Mouse (Mus musculus): ENCODE data around the gene Gatc. TPM values are rescaled to one million over a fixed set of nuclear protein-coding genes. Genes with fewer than 3 reads are reported as not detected.

Gene Gatc
- total RNA-seq (2023): 4.3 TPM

GRCm38 (mm10) chr5:115340577-115341313 is at the start of gene Gatc, which contains the start of gene Triap1:
Gatc (minus strand) TSS chr5:115341178.
Triap1 (plus strand) TSS chr5:115341225.

GRCm38 (mm10) chr5:115348546-115349224 is 7.7 kb upstream of the Gatc start, which contains the start of gene Cox6a1:
Cox6a1 (minus strand) TSS chr5:115348981.

GRCm38 (mm10) chr5:115326875-115327609 is 13.9 kb downstream of the Gatc start, which contains the start of gene Srsf9:
Srsf9 (plus strand) TSS chr5:115327177.

GRCm38 (mm10) chr5:115300792-115301614 is 40.0 kb downstream of the Gatc start, which contains the start of gene Dynll1:
Dynll1 (minus strand) TSS chr5:115300999.

Other genes starting within 250 kb of the Gatc start
- not detected for gene Gm10401, start 242.9 kb downstream of the Gatc start, total RNA-seq (2023)
- gene Acads, start 221.8 kb downstream of the Gatc start, total RNA-seq (2023): 22.9 TPM
- 28.7 TPM for gene Unc119b, start 206.2 kb downstream of the Gatc start, total RNA-seq (2023)
- gene Mlec, start 183.0 kb downstream of the Gatc start, total RNA-seq (2023): 78.6 TPM
- gene Cabp1, start 146.8 kb downstream of the Gatc start, total RNA-seq (2023): 0.26 TPM
- 61.6 TPM for gene Pop5, start 105.3 kb downstream of the Gatc start, total RNA-seq (2023)
- gene Rnf10, start 68.3 kb downstream of the Gatc start, total RNA-seq (2023): 199 TPM
- 26.0 TPM for gene Coq5, start 61.5 kb downstream of the Gatc start, total RNA-seq (2023)
- gene Dynll1, start 40.2 kb downstream of the Gatc start, total RNA-seq (2023): 199 TPM
- 33.1 TPM for gene Srsf9, start 14.0 kb downstream of the Gatc start, total RNA-seq (2023)
- 15.2 TPM for gene Triap1, start within 50 bp of the Gatc start, total RNA-seq (2023)
- 213 TPM for gene Cox6a1, start 7.8 kb upstream of the Gatc start, total RNA-seq (2023)
- gene Msi1, start 88.4 kb upstream of the Gatc start, total RNA-seq (2023): not detected
- gene Pla2g1b, start 125.1 kb upstream of the Gatc start, total RNA-seq (2023): not detected
- gene Sirt4, start 143.5 kb upstream of the Gatc start, total RNA-seq (2023): 9.1 TPM
- 62.9 TPM for gene Pxn, start 165.5 kb upstream of the Gatc start, total RNA-seq (2023)
- 3,206 TPM for gene Rplp0, start 218.3 kb upstream of the Gatc start, total RNA-seq (2023)
- gene Gcn1l1, start 224.1 kb upstream of the Gatc start, total RNA-seq (2023): 101 TPM

Measured in CD4-positive naive resting alpha-beta T cell, adult 76 days (primary cell).